Mouse (Mus musculus) lung, adult 2 months (tissue): Measurements from ENCODE around the gene Crim1.

Experiments used
- CTCF ChIP-seq: fragments of 200-500 bp; IDR thresholded peaks from 2 replicates; pipeline ENCODE4 v1.5.1; 2011; ENCODE audit warnings: mild to moderate bottlenecking, low read length, control low read depth; ENCODE audit not compliant: insufficient read depth
- POLR2A ChIP-seq: fragments of 200-500 bp; IDR thresholded peaks from 2 replicates; pipeline ENCODE4 v1.6.1; 2011; ENCODE audit warnings: low read depth, mild to moderate bottlenecking, control low read depth, low read length, borderline replicate concordance; ENCODE audit errors: extremely low read depth

DNA sequence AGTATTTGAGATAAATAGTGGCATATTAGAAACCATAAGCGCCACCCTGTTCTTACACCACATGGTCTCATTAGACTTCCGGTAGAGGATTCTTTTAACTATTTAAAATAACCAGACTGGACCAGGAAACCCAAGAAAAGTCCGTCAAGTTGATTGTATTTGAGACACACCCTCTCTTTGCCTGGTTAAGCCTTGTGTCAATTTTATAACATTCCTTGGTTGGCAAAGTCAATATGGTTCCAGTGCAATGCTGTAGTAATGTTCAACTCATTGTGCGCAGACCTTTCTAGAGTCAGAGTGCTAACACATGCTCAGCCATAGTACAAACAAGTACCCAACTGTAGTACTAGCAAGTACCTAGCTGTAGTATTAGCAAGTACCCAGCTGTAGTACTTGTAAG, 61.6 kb downstream of the Crim1 start:
- TF ChIP-seq CTCF = no peak
- no peak for TF ChIP-seq POLR2A
